Mouse (Mus musculus) CH12.LX (cell line): Measurements from ENCODE around the gene Oip5.

Experiments
- CTCF ChIP-seq, 2 experiments: IDR thresholded peaks in 1 of 2; conservative IDR thresholded peaks in 1 of 2; 2 replicates each; pipeline ENCODE4 v1.5.1; 2011 to 2012; ENCODE audit warnings: low read depth in 2 of 2, low read length in 2 of 2, improper control_type of control experiment in 1 of 2, inconsistent platforms in 1 of 2, mild to moderate bottlenecking in 1 of 2, moderate library complexity in 1 of 2
- NELFE ChIP-seq: IDR thresholded peaks from 2 replicates; pipeline ENCODE4 v1.6.1; 2011; ENCODE audit warnings: low read depth, low read length, improper control_type of control experiment
- POLR2A ChIP-seq: IDR thresholded peaks from 2 replicates; pipeline ENCODE4 v1.6.1; 2011; ENCODE audit warnings: low read depth, mild to moderate bottlenecking, improper control_type of control experiment, low read length

DNA sequence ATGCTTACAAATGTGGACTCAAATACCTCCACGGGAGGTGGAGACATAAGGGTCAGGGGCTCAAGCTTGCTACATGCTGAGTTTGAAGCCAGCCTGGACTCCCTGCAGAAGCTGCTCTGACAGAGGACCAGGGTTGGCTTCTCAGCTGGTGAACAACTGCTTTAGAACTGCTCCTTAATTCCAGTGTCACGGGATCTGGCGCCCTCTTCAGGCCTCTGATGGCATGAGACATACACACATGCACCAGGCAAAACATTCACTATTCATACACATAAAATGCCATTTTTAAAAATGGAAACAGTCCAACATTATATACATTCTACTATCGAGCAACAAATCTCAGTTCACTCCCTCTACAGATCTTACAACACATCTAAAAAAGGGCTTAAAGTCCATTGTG, 30.9 kb downstream of the Oip5 start:
- TF ChIP-seq CTCF (conservative IDR thresholded peaks at IDR 0.05 in 1 of 2, IDR thresholded peaks at IDR 0.05 in 1 of 2; ENCODE audit: low read depth in 2 of 2, low read length in 2 of 2) (peak; percentile 76 to 95), POLR2A (no peak), NELFE (peak; percentile 43; the same call in 1 of the 2 replicates)
